Mouse (Mus musculus) heart, embryonic 10.5 days (tissue): Measurements from ENCODE around the gene C9. TPM values are rescaled to one million over a fixed set of nuclear protein-coding genes. Genes with fewer than 3 reads are reported as not detected.

ENCODE experiments used
- polyA plus RNA-seq: library from polyadenylated mRNA; unstranded; fragments of >200 nt; fragmentation: Nextera tagmentation; extraction: Ambion mirVana; gene quantifications from 2 replicates; pipeline ENCODE4 v1.2.1, GENCODE M21; 2016

C9 gene
- polyA plus RNA-seq, 1 experiment from 2014 or later: not detected

Other genes starting within 250 kb of the C9 start
- gene Dab2, start 145.5 kb upstream of the C9 start, polyA plus RNA-seq: 37.0 and 45.7 TPM in 2 replicates
- 2.1 and 4.7 TPM in 2 replicates for gene Fyb, start 77.5 kb downstream of the C9 start, polyA plus RNA-seq